Mouse (Mus musculus) layer of hippocampus, postnatal 14 days (tissue): ENCODE results near the gene Tnr. TPM values are rescaled to one million over a fixed set of nuclear protein-coding genes. Genes with fewer than 3 reads are reported as not detected.

Source experiments
- DNase-seq, 2 experiments: peaks; one replicate each; pipeline ENCODE4 v3.0.0; 2021 to 2022; ENCODE audit warnings: low spot score in 2 of 2, mixed read lengths in 1 of 2
- long read RNA-seq, 2 experiments: library from polyadenylated mRNA; stranded (forward); transcript quantifications; one replicate each; pipeline ENCODE4 v2.0.0; 2021
- total RNA-seq, 2 experiments: library from RNA; stranded (reverse); gene quantifications; 2 replicates each; pipeline ENCODE4 v1.2.3; 2021

Tnr gene
- total RNA-seq = 100 to 1,000 TPM; 168 to 172 TPM
- long read RNA-seq, experiment 1, partial matches to known transcripts = 1 of 5 reads
- long read RNA-seq, experiment 1, other reads (novel, unspliced or antisense) = 4 of 5 reads
- long read RNA-seq, experiment 2, partial matches to known transcripts = 3 of 14 reads
- long read RNA-seq, experiment 2, other reads (novel, unspliced or antisense) = 11 of 14 reads

DNA sequence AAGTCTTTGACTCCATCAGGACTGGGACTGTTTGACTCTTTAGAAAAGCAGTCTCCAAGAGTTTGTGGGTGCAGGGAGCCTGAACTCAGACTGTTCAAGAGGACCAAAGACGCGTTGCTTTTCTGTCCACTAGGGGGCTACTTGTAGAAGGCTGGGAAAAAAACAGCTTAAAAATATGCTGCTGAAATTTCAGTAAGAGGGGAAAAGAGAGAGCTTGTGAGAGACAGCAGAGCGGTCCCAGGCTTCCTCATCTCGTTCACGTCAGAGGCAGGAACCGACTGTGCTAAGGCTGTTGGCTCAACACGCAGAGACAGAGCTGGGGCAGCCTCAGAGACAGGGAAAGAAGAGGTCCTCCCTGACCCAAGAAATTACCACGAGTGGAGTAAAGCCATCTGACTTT, at the start of gene Tnr:
Gene Tnr, plus strand, starts transcription at position 192 of the 400 bp plus-strand sequence.
- DNase-seq = peak; percentile 68 to 91

DNA sequence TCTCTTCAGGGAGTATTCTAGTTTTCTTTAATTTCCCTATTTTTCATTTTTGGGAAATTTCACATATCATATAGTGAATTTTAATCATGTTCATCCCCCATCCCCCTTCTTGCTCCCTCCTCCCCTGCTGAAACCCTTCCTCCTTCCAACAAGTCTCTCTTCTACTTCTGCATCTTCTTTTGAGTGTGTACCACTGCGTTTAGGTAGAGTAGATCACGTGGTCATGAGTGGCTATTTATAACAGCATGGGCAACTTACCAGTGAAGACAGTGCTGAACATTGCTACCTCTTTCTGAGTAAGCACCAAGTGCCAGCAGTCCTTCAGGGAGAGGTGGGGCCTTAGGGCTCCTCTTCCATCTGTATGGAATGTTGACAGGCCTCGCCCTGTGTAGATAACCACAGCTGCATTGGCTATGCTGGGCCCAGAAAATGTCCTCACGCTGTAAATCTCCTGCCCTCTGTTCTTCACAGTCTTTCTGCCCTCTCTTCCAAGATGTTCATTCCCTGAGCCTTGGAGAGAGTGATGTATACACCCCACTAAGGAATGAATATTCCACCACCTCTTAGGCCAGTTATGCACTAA, 33.6 kb upstream of the Tnr start:
- DNase-seq = no peak

DNA sequence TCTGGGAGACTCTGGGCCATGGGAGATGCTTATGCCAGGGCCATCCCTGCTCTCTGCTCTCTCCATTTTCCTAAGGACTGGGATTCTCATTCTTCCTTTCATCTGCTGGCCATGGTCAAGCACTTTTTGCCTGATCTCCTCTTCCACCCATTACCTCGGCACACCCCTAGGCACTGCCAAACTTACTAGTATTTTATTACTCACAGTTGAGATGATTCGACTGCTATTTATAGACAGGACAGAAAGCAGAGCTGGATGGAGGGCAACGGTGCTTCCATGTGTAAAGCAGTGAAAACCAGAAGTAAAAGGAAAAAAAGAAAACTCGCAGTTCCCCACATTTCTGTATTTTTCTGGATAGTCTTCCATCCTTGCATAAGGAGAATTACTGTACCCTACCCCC, 31.0 kb upstream of the Tnr start:
- no peak for DNase-seq

DNA sequence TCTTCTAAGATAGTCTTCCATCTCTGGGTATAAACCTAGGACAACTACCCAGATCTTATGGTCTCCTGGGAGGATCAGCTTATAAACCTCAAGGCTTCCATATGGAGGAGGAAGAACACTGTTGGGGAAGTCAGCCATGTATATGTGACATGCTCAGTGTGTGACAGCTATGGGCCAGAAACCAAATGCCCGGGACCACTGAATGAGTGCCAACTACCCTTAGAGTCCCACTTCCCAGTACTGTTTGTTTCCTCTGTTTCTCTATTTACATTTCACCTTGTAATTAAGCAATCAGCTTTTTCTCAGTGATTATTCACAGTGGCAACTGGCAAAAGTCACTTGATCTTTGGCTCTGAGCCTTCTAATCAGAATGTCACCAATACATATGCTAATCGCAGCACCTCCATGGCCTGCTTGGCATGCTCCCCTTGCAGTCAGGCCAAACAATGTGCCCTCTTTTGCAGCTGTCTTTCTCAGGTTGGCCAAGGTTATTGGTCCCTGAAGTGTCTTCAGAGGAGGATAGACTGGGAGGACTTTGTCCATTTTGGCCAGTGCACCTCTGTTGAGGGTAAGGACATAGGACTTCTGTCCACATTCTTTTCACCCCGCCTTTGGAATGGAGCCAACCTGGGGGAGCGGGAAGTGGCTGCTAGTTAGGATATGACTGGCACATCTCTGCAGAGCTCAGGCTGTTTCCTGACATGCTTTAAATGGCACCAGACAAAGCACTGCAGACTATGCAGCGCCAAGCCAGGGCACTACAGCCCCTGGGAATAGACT, 29.7 kb upstream of the Tnr start:
- no peak for DNase-seq

DNA sequence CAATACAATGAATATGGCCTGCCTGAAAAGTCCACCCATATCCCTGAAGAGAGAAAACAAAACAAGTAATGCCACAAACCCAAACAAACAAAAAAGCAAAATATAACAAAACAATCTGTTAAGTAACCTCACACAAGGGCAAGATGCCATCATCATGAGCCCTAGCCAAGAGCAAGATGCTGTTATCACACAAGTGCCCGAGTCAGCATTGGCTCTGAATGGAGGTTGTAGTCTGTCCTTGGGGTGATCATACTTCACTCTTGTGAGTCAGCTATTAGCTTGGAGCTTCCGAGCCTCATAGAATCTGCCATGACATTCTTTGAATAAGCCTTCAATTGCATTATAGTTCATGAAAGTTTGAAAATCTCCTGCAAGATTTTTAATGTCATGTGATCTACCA, 25.3 kb upstream of the Tnr start:
- no peak for DNase-seq

- no peak for DNase-seq
These were observed 23.6 kb upstream of the Tnr start for GRCm38 (mm10) chr1:159499806-159500460.

DNA sequence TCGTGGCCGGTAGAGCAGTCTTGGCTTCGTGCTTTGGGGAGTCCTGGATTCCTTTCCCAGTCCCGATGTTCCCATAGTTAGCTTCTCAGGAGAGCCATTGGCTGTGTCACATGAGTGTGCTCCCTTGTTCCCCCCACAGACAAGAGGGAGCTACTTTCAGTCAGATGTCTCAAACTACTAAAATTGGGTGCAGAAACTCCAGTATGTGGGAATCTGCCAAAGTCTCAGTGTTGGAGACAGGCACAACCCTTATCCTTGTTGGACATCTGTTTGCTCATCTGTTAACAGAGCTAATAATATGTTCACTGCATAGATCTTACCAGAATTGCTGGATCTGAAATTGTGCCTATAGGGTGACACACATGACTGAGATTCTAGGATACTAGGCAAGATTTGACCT, 21.7 kb upstream of the Tnr start:
- DNase-seq = no peak

DNA sequence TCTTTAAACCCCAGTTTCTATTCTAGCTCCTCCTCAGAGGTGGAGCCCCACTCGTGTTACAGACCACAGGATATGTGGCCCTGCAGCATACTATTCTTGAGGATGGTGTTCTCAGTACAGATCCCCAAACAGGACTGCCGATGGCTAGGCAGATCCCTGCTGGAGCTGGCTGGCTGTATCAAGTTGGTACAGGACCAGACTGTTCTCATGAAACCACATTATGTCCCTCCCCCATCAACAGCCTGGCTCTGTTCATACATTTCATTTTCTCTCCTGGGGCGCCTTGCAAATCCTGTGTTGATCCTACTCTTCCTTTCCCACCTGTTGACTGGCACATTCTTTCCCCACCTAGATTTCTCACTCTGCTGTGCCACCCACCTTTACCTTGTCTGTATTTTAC, 12.9 kb upstream of the Tnr start:
- DNase-seq = peak in 1 of 2 experiments; percentile 40

DNA sequence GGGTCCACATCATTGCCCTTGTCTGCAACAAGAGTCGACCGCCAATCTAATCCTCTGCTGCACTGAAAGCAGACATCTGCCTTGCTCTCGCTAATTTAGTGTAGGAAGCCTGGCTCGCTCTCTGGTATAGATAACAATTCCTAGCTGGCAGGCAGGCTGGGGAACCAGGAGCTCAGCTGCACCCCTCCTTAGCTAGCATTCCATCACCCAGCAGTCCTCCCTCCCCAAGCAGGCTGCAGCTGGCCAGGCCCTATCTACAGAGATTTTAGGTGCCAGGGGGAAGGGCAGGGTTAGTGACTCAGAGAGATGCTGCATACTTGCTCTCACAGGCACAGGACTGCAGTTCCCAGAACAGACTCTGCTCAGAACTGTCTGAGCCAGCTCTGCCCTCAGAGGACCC, 5.9 kb upstream of the Tnr start:
- peak; percentile 31 to 42 for DNase-seq

DNA sequence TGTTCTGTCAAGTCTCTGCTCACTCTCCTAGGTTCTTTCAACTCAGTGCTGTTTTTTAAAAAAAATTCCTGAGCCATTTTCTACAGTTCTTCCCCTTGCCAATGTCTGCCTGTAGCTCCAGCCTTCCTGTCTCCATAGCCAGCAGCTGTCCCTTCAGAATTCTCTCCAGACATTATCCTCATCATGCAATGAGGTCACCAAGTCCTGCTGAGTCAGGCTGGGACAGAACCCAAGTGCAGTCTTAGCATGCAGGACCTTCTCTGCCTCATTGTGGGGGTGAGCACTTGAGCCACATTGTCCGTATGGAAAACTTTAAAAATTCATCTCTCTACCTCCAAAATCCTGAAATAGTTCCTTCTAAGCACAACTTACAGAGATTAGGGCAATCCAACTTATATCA, 4.4 kb upstream of the Tnr start:
- DNase-seq = no peak

- no peak for DNase-seq
These were observed 500 bp upstream of the Tnr start for GRCm38 (mm10) chr1:159523069-159523468.

DNA sequence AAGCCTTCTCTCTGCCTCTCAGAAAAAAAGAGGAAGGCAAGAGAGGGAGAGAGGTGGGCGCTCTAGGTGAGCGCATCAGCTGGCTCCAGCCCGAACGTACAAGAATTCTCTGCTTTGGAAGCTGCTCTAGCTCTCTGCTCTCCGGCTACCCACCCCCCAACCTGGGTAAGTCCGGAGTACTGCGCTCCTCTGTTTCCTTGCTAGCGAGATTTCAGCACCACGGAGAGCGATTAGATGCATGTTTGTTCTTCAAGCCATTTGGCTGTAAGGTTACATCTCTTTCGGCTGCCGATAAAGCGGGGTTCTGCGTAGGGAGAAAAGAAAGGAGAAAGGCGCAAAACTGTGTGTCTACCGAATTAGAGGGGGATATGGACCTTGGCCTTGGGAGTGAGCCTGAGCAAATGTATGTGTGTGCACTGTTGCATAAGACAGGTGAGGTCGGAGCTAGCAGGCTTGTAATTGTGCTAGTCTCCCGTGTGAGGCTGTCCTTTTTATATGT, 531 bp downstream of the Tnr start:
- peak; percentile 58 to 65 for DNase-seq

DNA sequence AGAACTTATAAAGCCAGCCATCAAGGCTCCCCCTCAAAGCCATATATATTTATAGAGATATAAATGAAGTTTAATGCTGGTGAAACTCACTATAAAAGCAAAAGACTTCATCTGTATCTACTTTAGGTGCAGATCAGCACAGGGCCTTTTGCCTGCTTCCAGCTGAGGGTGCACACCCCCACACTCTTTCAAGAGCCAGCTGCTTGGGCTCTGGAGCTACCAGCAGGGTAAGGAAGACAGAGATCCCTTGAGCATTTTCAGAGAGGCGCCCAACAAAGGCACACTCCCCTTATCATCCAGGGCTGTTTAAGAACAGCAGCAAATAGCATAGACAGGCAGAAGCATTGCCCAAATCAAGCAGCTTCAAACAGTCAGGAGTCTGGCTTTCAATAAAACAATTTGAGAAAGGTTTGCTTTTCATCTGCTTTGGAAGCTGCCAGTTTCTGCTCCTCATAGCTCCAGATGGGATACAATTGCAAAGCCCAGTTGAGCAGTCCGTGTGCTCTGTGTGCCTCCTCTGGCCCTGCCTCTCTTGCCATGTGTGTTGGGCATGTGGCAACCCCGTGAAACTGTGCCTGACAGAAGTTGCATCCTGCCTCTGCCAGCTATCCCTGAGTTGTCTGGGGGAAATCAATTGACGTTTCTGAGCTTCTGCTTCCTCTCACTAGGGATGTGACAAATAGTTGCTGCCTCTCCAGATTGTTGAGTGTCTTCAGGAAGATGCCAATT, 9.4 kb downstream of the Tnr start:
- peak; percentile 38 to 43 for DNase-seq

DNA sequence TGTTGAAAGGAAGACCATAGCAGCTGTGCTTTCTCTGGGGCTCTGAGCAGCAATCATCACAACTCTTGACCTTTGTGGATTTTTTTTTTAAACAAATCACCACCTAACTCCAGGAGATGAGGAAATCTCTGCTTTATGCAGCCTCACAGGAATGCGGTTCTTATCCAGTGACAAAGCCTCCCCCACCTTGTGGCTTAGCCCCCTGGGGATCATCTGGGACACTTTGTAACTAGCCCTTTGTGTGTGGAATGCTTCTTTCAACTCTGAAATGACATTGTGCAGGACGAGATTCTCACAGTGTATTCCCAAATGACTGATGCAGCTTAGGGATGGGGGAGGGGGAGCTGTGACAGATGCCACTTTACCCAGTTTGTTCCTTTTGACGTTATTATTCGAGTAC, 12.0 kb downstream of the Tnr start:
- DNase-seq = no peak

GRCm38 (mm10) chr1:159537541-159537940, 14.0 kb downstream of the Tnr start:
- DNase-seq = no peak

GRCm38 (mm10) chr1:159538076-159538475, 14.5 kb downstream of the Tnr start:
- no peak for DNase-seq

GRCm38 (mm10) chr1:159545470-159546145, 22.0 kb downstream of the Tnr start:
- DNase-seq = no peak

GRCm38 (mm10) chr1:159551036-159551435, 27.5 kb downstream of the Tnr start:
- no peak for DNase-seq

GRCm38 (mm10) chr1:159551591-159552442, 28.2 kb downstream of the Tnr start:
- DNase-seq = no peak

DNA sequence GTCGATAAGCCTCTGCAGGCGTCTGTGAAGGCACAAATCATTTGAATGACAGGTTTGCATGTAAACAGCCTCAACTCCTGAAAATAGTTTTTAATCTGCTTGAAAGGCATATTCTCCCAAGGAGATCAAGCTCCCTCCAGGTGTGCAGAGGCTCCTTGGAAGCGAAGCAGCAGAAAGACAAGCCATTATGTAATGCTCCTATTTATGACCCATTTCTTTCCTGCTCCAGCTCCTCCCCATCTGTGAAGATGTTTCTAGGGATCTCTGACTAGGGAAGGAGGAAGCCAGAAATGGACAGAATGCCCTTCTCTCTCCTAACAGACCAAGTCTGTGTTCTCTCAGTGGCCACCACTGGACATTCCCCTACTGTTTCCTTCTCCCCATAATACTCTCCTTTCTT, 38.0 kb downstream of the Tnr start:
- DNase-seq = no peak
